Mouse (Mus musculus): ENCODE data around the gene Ccdc47.
"Not testable (repeated sequence)": the region's sequence is repeated elsewhere in the genome, so short reads cannot be mapped to it uniquely, and the experiment has no call there.

DNA sequence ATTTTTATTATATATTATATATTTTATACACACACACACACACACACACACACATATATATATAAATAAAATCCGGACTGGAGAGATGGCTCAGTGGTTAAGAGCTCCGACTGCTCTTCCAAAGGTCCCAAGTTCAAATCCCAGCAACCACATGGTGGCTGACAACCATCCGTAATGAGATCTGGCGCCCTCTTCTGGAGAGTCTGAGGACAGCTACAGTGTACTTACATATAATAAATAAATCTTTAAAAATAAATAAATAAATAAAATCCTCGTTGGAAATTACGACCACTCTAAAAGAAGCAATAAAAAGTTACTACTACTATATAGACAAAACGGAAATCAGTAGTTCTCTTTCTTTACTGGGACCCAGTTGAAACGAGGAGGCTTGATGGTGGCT, 17.8 kb upstream of the Ccdc47 start:
- not testable (repeated sequence) for TF ChIP-seq POLR2A (IDR thresholded peaks at IDR 0.05; ENCODE audit: extremely low read depth, insufficient read depth, low read length); CTCF (IDR thresholded peaks at IDR 0.05; ENCODE audit: low read depth, low read length)
